Mouse (Mus musculus) lung, postnatal 0 days (tissue): ENCODE results near the gene Sorbs1.

Experiments
- CTCF ChIP-seq: IDR thresholded peaks from 2 replicates; pipeline ENCODE4 v1.5.1; 2016; ENCODE audit warnings: antibody characterized with exemption, mild to moderate bottlenecking
- EP300 ChIP-seq: IDR thresholded peaks from 2 replicates; pipeline ENCODE4 v1.6.1; 2016; ENCODE audit warnings: antibody characterized with exemption, mild to moderate bottlenecking, control low read depth

GRCm38 (mm10) chr19:40509274-40509673 is 4.3 kb downstream of the Sorbs1 start:
- peak; percentile 55 for TF ChIP-seq CTCF
- TF ChIP-seq EP300: peak; percentile 47; the same call in 1 of the 2 replicates
